Mouse (Mus musculus) myocyte (in vitro differentiated cells): ENCODE results near the gene Pfdn6. TPM values are rescaled to one million over a fixed set of nuclear protein-coding genes. Genes with fewer than 3 reads are reported as not detected.

Source experiments
- H3K27me3 ChIP-seq: one replicate; pipeline ENCODE4 v1.6.1; 2011; ENCODE audit not compliant: control insufficient read depth, insufficient read depth, insufficient read length
- H3K36me3 ChIP-seq: one replicate; pipeline ENCODE4 v1.6.1; 2011; ENCODE audit not compliant: control insufficient read depth, insufficient read depth
- H3K4me2 ChIP-seq: one replicate; pipeline ENCODE4 v1.6.1; 2011; ENCODE audit warnings: low read depth, control low read depth
- H3K4me3 ChIP-seq: one replicate; pipeline ENCODE4 v1.5.1; 2011; ENCODE audit warnings: mild to moderate bottlenecking, control low read depth, moderate library complexity
- H3K79me2 ChIP-seq: one replicate; pipeline ENCODE4 v1.6.1; 2011; ENCODE audit not compliant: control insufficient read depth, insufficient read depth
- H3ac ChIP-seq: one replicate; pipeline ENCODE4 v1.6.1; 2011; ENCODE audit not compliant: control insufficient read depth, insufficient read length
- CEBPB ChIP-seq: IDR thresholded peaks from 2 replicates; pipeline ENCODE4 v1.6.1; 2011; ENCODE audit warnings: mild to moderate bottlenecking, moderate library complexity; ENCODE audit not compliant: poor library complexity, insufficient read depth, severe bottlenecking
- E2F4 ChIP-seq: IDR thresholded peaks from one replicate; pipeline ENCODE4 v1.6.1; 2011; ENCODE audit warnings: mild to moderate bottlenecking, control low read depth, moderate library complexity; ENCODE audit not compliant: insufficient read depth
- MAX ChIP-seq: IDR thresholded peaks from one replicate; pipeline ENCODE4 v1.6.1; 2011; ENCODE audit warnings: low read depth, mild to moderate bottlenecking, control low read depth
- MYOD1 ChIP-seq, 3 experiments: IDR thresholded peaks; one replicate each; pipeline ENCODE4 v1.6.1; 2011; ENCODE audit warnings: control low read depth in 2 of 3, low read depth in 2 of 3, mild to moderate bottlenecking in 2 of 3, moderate library complexity in 1 of 3; ENCODE audit not compliant: insufficient read length in 2 of 3, control insufficient read depth in 1 of 3
- MYOG ChIP-seq, 3 experiments: IDR thresholded peaks; one replicate each; pipeline ENCODE4 v1.6.1; 2011; ENCODE audit warnings: control low read depth in 2 of 3, low read depth in 2 of 3, mild to moderate bottlenecking in 2 of 3; ENCODE audit not compliant: insufficient read length in 2 of 3, control insufficient read depth in 1 of 3, insufficient read depth in 1 of 3
- POLR2A ChIP-seq: IDR thresholded peaks from one replicate; pipeline ENCODE4 v1.6.1; 2011; ENCODE audit warnings: low read depth, mild to moderate bottlenecking, control low read depth, moderate library complexity; ENCODE audit not compliant: insufficient read length
- POLR2AphosphoS2 ChIP-seq: IDR thresholded peaks from one replicate; pipeline ENCODE4 v1.6.1; 2011; ENCODE audit warnings: low read depth, control low read depth; ENCODE audit not compliant: insufficient read length
- REST ChIP-seq: IDR thresholded peaks from one replicate; pipeline ENCODE4 v1.6.1; 2011; ENCODE audit warnings: mild to moderate bottlenecking, control low read depth, moderate library complexity; ENCODE audit not compliant: insufficient read depth, insufficient read length
- SRF ChIP-seq: IDR thresholded peaks from one replicate; pipeline ENCODE4 v1.6.1; 2011; ENCODE audit warnings: low read depth; ENCODE audit not compliant: control insufficient read depth, insufficient read length
- TCF12 ChIP-seq: IDR thresholded peaks from one replicate; pipeline ENCODE4 v1.6.1; 2011; ENCODE audit warnings: mild to moderate bottlenecking, control low read depth; ENCODE audit not compliant: poor library complexity, insufficient read depth, severe bottlenecking
- TCF3 ChIP-seq: IDR thresholded peaks from one replicate; pipeline ENCODE4 v1.6.1; 2011; ENCODE audit warnings: low read depth, control low read depth; ENCODE audit not compliant: insufficient read length
- USF1 ChIP-seq: IDR thresholded peaks from one replicate; pipeline ENCODE4 v1.6.1; 2011; ENCODE audit warnings: low read depth, mild to moderate bottlenecking, control low read depth, moderate library complexity
- polyA plus RNA-seq: library from polyadenylated mRNA; unstranded; fragments of >200 nt; fragmentation: generic; extraction: Trizol; gene quantifications from one replicate; pipeline ENCODE4 v1.2.1, GENCODE M21; 2012; ENCODE audit warnings: missing spikeins

Gene Pfdn6
- polyA plus RNA-seq, 1 experiment, result 110 TPM

DNA sequence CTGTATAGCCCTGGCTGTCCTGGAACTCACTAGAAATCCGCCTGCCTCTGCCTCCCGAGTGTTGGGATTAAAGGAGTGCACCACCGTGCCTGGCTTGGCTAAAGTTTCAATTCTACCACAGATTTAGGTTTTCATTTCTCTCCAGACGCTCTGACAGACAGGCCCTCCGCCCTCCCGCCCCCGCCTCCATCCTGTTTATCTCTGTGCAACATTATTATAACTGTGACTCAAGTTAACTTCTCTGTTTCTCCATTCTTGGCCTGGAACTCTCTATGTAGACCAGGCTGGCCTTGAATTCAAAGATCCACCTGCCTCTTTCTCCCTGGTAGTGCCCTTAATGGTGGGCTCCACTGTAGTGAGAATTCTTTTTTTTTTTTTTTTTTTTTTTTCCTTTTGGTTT is 37.7 kb downstream of the Pfdn6 start:
- Histone ChIP-seq H3K4me2 (no peak overlapping the region), H3ac (no peak overlapping the region), H3K36me3 (no peaks in the 10 kb centered on the region), H3K27me3 (no peaks in the 10 kb centered on the region), H3K4me3 (no peak overlapping the region), H3K79me2 (no peaks in the 10 kb centered on the region)
- no peak for TF ChIP-seq MAX
- no peak for TF ChIP-seq REST
- TF ChIP-seq CEBPB, result no peak
- TF ChIP-seq POLR2AphosphoS2, result no peak
- no peak for TF ChIP-seq POLR2A
- TF ChIP-seq SRF, result no peak
- TF ChIP-seq USF1, result no peak
- no peak for TF ChIP-seq MYOD1 (IDR thresholded peaks at IDR 0.05; ENCODE audit: control insufficient read depth in 1 of 3, insufficient read length in 2 of 3, low read depth in 2 of 3)
- TF ChIP-seq TCF3, result no peak

DNA sequence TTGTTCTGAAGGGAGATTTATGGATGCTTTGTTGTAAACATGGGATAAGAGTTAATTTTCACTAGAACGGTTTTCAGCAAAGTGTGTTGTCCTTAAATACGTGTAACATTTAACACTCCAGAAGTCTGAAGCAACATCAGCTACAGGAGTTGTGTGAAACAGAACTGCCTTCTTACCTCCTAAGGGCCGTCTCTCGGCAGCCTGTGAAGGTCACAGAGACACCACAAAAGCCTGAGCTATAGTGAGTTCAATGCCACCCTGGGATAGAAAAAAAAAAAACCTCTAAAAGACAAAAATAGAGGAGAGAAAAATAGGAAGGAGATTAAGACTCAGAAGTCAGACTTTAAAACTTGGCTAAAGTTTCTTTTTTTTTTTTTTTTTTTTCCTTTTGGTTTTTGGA is 38.1 kb downstream of the Pfdn6 start:
- no peaks in the 10 kb centered on the region for H3K36me3 ChIP-seq
- no peak overlapping the region for H3ac ChIP-seq
- no peaks in the 10 kb centered on the region for H3K27me3 ChIP-seq
- no peak overlapping the region for H3K4me3 ChIP-seq
- no peak for TF ChIP-seq SRF
- no peak for TF ChIP-seq USF1
- TF ChIP-seq POLR2A, result no peak
- TF ChIP-seq MAX, result no peak
- no peak for TF ChIP-seq REST
- TF ChIP-seq CEBPB, result no peak
- no peak for TF ChIP-seq MYOG (IDR thresholded peaks at IDR 0.05; ENCODE audit: control insufficient read depth in 1 of 3, insufficient read depth in 1 of 3, insufficient read length in 2 of 3, low read depth in 2 of 3)
- TF ChIP-seq MYOD1 (IDR thresholded peaks at IDR 0.05; ENCODE audit: control insufficient read depth in 1 of 3, insufficient read length in 2 of 3, low read depth in 2 of 3), result no peak
- H3K4me2 ChIP-seq, result no peak overlapping the region
- H3K79me2 ChIP-seq, result no peaks in the 10 kb centered on the region

DNA sequence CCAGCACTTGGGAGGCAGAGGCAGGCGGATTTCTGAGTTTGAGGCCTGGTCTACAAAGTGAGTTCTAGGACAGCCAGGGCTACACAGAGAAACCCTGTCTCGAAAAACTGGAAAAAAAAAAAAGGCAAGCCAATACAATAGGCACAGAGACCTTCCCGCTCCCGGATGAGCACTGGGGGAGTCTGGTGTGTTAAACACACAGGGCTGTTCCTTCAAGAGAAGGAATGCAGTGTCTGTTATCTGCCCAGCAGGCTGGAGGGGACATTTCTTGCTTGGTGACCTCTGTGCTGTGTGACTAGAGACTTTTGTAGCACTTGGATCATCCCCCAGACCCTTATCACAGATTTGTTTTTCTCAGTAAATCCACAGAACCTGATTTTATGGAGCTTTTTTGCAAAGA is 38.5 kb downstream of the Pfdn6 start:
- no peaks in the 10 kb centered on the region for H3K36me3 ChIP-seq
- H3ac ChIP-seq, result no peak overlapping the region
- TF ChIP-seq CEBPB (no peak), TCF3 (no peak), SRF (no peak), E2F4 (no peak), MYOD1 (IDR thresholded peaks at IDR 0.05; ENCODE audit: control insufficient read depth in 1 of 3, insufficient read length in 2 of 3, low read depth in 2 of 3) (no peak), MYOG (IDR thresholded peaks at IDR 0.05; ENCODE audit: control insufficient read depth in 1 of 3, insufficient read depth in 1 of 3, insufficient read length in 2 of 3, low read depth in 2 of 3) (no peak), USF1 (no peak), TCF12 (no peak)
- no peaks in the 10 kb centered on the region for H3K79me2 ChIP-seq
- no peaks in the 10 kb centered on the region for H3K27me3 ChIP-seq
- H3K4me3 ChIP-seq, result no peak overlapping the region
- no peak overlapping the region for H3K4me2 ChIP-seq

DNA sequence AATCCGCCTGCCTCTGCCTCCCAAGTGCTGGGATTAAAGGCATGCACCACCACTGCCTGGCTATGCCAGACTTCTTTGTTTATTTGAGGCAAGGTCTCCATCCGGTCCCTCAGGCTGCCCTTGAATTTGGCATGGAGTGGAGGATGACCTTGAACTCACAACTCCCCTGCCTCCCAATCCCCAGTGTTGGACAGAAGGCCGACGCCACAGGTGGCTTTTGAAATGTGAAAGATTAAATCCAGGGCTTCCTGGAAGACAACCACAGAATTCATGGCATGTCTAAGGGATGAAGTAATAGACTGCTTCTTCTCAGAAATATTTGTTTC is 39.2 kb downstream of the Pfdn6 start:
- no peaks in the 10 kb centered on the region for H3K36me3 ChIP-seq
- no peak overlapping the region for H3K4me2 ChIP-seq
- H3ac ChIP-seq, result no peak overlapping the region
- no peaks in the 10 kb centered on the region for H3K27me3 ChIP-seq
- no peak for TF ChIP-seq POLR2A
- H3K4me3 ChIP-seq, result no peak overlapping the region
- no peaks in the 10 kb centered on the region for H3K79me2 ChIP-seq

DNA sequence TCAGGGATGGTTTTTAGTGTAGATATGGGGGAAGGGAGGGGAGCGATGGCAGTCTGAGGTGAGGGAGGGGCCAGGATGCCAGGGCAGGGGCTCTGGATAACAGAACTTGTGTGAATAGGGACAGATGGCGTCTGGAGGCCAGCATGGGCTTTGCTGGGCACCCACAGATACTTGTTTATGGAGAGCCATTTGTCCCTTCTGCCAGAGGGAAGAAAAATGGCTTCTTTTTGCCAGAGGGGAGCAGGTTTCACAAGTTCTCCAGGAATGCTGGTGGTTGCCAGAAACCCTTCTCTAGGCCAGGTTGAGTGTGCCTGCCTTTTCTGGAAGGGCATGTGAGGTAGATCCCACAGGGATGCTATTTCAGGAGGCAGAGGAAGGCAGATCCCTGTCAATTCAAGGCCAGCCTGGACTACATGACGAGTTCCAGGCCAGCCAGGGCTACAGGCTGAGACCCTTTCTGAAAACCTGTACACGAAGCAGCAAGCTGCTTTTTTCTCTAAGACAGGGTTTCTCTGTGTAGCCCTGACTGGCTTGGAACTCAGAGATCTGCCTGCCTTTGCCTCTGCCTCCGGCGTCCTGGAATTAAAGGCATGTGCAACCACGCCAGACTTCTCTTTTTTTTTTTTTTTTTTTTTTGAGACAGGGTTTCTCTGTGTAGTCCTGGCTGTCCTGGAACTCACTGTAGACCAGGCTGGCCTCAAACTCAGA is 39.7 kb downstream of the Pfdn6 start:
- no peak overlapping the region for H3K4me2 ChIP-seq
- no peak overlapping the region for H3ac ChIP-seq
- no peaks in the 10 kb centered on the region for H3K36me3 ChIP-seq
- no peaks in the 10 kb centered on the region for H3K79me2 ChIP-seq
- TF ChIP-seq CEBPB, result no peak
- TF ChIP-seq REST, result no peak
- TF ChIP-seq E2F4, result no peak
- TF ChIP-seq TCF3, result no peak
- no peak for TF ChIP-seq TCF12
- no peak for TF ChIP-seq MAX
- TF ChIP-seq POLR2AphosphoS2, result no peak
- TF ChIP-seq MYOD1 (IDR thresholded peaks at IDR 0.05; ENCODE audit: control insufficient read depth in 1 of 3, insufficient read length in 2 of 3, low read depth in 2 of 3), result no peak
- no peak for TF ChIP-seq POLR2A
- no peak overlapping the region for H3K4me3 ChIP-seq
- H3K27me3 ChIP-seq, result no peaks in the 10 kb centered on the region
